Mouse (Mus musculus) cortical plate, adult 2 months (tissue): ENCODE results near the gene Gm5936. TPM values are rescaled to one million over a fixed set of nuclear protein-coding genes. Genes with fewer than 3 reads are reported as not detected.
"Not testable (repeated sequence)": the region's sequence is repeated elsewhere in the genome, so short reads cannot be mapped to it uniquely, and the experiment has no call there.

Experiments used
- H3K27ac ChIP-seq: fragments of 200-500 bp; 2 replicates; pipeline ENCODE4 v1.5.1; 2012; ENCODE audit warnings: low read length, control low read depth, inconsistent platforms; ENCODE audit not compliant: insufficient read depth
- H3K4me1 ChIP-seq: fragments of 200-500 bp; 2 replicates; pipeline ENCODE4 v1.6.1; 2011; ENCODE audit warnings: low read length; ENCODE audit not compliant: control insufficient read depth, insufficient read depth
- H3K4me3 ChIP-seq: fragments of 200-500 bp; 2 replicates; pipeline ENCODE4 v1.5.1; 2011; ENCODE audit warnings: mild to moderate bottlenecking, low read length, control low read depth; ENCODE audit not compliant: insufficient read depth
- polyA plus RNA-seq: library from polyadenylated mRNA; depleted of rRNA; stranded (reverse); fragments of >200 nt; gene quantifications from 2 replicates; pipeline ENCODE4 v1.2.3, GENCODE M21; 2012; rRNA removed

Gene Gm5936
- polyA plus RNA-seq, result 0.04 and 0.09 TPM in 2 replicates

DNA sequence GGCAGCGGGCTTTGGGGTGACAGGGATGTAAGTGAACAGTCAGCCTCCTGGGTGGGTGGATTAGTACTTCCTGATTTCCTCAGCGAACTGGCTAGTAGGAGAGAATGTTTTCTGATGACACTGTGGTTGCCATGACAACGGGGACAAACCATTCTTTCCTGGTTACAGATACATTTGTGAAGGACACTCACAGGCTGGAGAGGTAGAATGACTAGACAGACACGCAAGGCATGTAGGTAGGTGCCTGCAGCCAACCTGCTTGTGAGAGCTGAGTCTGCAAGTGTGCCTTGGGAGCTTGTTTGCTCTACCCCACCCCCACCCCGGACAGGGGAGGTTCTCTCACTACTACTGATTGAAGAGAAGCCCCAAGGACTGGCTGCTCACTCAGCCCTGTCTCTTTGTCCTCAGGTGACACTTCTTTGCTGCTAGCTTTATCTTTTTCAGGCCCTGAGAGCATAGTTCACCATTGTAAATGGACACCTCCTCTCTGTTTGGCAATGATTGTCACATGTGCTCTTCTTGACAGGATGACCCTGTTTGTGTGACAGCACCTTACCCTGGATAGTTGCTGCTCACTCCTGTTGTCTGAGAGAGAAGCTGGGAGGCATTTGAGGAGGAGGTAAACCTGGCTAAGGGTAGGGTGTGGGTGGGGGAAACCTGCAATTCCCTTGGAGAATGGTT, at the start of gene Gm5936:
Gm5936 (plus strand) TSS at position 355 of the 681 bp plus-strand sequence.
- H3K4me3 ChIP-seq, H3K4me1 ChIP-seq, H3K27ac ChIP-seq: not testable (repeated sequence)

DNA sequence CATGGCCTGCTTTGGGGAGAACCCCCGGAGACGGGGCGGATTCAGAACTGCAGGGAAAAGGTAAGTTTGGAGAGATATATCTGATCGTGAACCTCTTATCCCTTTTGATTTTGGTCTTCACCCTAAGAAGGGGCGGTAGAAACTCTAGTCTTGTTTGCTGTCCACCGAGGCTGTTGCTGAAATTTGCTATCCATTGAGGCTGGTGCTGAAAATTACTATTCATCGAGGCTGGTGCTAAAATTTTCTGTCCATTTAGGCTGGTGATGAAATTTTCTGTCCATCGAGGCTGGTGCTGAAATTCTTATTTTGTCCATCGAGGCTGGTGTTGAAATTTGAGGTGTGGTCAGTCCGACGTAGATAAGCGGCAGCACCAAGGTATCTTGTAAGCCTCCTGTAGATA, 19.1 kb downstream of the Gm5936 start:
- not testable (repeated sequence) for H3K4me1 ChIP-seq, H3K4me3 ChIP-seq, H3K27ac ChIP-seq

DNA sequence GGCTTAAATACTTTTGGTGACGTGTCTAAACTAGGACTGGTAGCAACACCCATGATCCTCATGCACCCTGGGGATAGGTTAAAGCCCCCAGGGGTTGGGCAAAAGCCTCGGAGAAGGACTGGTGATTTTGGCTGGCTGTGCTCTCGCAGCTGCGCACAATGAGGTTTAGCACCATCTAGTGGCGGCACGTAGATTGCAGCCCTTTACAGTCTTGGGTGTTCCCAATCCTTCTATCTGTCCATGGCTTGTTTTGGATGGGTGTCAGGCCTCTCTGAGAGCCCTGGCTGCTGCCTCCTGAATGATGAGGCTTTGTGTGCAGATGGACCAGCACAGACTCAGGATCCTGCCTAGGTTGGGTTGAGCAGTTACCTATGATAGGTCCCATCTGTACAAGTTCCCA, 43.1 kb downstream of the Gm5936 start:
- H3K27ac ChIP-seq, result not testable (repeated sequence)
- H3K4me3 ChIP-seq, result 0 out of 2 replicates have a peak overlapping the region, but pooled peaks have one; percentile 15

More for the DNA sequence above, 43.1 kb downstream of the Gm5936 start:
- not testable (repeated sequence) for H3K4me1 ChIP-seq

Other genes starting within 250 kb of the Gm5936 start
- not detected in 2 replicates for gene Olfr1325, start 244.5 kb upstream of the Gm5936 start, polyA plus RNA-seq
- 0.04 and 0.06 TPM in 2 replicates for gene Gm5640, start 191.6 kb upstream of the Gm5936 start, polyA plus RNA-seq
- not detected in 2 replicates for gene Gm6890, start 96.3 kb upstream of the Gm5936 start, polyA plus RNA-seq
- 1.1 and 1.4 TPM in 2 replicates for gene Gab3, start 248.3 kb downstream of the Gm5936 start, polyA plus RNA-seq